Mouse (Mus musculus) kidney, adult 8-10 months (tissue): ENCODE results near the gene Ptcd1.
A peak's percentile ranks its signal among the peaks of the same experiment; 100 is the strongest.
"Not testable (repeated sequence)": the region's sequence is repeated elsewhere in the genome, so short reads cannot be mapped to it uniquely, and the experiment has no call there.

Experiments used
- DNase-seq, 2 experiments: peaks; one replicate each; pipeline ENCODE4 v3.0.0; 2022

Gene Ptcd1

DNA sequence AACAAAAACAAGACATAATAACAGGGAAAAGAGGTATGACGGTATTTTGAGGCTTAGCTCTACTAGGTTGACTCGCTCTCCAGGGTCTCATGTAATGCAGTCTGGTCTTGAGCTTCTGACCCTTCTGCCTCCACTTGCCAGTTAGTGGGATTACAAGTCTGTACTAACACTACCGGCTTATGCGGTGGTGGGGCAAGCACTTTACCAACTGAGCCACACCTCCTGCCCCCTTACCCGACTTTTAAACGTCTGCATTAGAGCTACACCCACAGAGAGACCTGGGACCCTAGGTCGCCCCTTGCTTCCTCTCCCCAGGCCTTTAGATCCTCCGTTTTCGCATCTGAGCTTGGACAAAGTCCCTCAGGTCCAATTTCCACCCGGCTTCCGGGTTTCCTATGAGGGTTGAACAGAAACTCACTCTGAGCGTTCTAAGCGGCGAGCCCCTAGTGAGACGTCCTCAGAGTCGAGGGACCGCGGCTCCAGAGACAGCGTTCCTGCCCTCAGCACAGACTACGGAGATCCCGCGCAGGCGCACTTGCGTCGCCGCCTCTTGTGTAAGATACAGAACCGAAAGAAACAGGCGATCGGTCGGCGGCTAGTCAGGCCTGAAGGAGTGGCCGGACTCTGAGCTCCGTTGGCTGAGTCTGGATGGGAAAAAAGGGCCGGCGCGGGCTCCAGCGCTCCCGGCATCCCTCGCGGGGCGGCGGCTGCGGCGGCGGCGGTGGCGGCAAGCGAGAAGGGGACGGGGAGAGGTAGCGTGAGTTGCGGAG, at the start of gene Ptcd1, which contains the start of gene Cpsf4:
Gene Ptcd1, minus strand, starts transcription at position 573 of the 770 bp plus-strand sequence.
Gene Cpsf4, plus strand, starts transcription at position 678 of the 770 bp plus-strand sequence.
- DNase-seq, result peak; percentile 99 to 100

GRCm38 (mm10) chr5:145214679-145215078, 47.8 kb upstream of the Ptcd1 start:
- no peak for DNase-seq

DNA sequence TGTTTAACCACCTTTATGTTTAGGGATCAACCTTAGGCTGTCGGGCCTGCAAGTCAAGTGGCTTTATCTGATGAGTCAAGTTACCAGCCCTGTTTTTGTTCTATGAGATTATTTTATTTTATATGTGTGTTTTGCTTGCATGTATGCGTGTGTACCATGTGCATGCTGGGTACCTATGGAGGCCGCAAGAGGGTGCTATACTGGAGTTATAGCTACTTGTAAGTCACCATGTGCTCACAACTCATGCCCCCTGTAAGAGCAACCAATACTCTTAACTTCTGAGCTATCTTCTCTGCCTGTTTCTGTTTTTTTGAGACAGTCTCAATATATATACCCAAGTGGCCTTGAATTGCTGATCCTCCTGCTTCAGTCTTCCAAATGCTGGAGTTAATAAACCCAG, 46.6 kb upstream of the Ptcd1 start:
- no peak for DNase-seq

GRCm38 (mm10) chr5:145212216-145212615, 45.3 kb upstream of the Ptcd1 start:
- no peak for DNase-seq

GRCm38 (mm10) chr5:145211340-145211739, 44.4 kb upstream of the Ptcd1 start:
- DNase-seq, result no peak

DNA sequence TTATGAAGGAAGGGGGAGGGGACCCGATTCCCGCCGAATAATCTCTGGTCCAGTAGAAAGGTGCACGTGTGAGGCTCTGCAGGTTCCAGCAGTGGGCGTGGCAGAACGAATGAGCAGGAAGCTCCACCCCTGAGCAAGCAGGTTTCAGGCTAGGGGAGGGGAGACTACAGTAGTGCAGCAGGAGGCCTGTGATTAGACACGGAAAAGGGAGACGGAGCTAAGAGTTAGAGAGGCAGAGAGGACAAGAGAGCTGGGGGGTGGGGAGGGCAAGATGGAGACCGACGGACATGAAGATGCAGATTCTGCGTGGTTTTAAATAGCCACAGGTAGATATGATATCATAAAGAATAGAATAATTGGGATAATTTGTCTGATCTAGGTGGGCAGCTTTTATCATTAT, 41.5 kb upstream of the Ptcd1 start:
- DNase-seq, result not testable (repeated sequence)

DNA sequence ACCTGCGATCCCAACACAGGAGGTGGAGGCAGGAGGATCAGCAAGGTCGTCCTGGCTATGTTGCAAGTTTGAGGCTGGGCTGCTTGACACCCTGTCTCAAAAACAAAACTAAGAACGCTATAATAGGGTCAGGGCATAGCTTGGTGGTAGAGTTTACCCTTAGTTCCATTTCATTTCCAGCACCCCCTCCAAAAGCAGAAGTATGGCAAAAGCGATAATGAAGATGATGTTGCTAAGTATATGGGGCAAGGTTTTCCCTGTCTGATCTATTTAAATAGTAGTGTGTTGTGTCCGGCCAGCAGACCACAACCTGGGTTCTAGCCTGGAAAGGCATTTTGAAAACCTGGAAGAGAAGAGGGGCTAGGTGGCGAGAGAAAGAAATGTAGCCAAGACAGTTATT, 41.0 kb upstream of the Ptcd1 start:
- DNase-seq, result no peak

DNA sequence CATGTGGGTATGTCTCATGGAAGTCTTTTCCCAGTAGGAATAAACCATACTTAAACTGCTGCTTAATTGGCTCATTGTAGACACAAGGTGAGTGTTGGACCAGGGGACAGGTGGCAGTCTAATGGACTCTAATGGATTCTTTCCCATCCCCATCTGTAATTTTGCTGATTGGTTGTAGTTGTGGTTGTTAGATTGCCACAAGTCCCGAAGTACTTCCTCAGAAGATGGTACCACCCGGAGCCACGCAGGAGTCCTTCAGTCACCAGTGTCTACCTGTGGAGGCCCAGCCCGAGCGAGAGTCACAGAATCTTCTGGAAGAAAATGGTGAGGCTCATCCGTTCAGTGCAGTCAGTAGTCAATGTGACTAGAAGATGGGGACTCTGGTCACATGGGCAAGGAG, 40.5 kb upstream of the Ptcd1 start:
- DNase-seq, result no peak

DNA sequence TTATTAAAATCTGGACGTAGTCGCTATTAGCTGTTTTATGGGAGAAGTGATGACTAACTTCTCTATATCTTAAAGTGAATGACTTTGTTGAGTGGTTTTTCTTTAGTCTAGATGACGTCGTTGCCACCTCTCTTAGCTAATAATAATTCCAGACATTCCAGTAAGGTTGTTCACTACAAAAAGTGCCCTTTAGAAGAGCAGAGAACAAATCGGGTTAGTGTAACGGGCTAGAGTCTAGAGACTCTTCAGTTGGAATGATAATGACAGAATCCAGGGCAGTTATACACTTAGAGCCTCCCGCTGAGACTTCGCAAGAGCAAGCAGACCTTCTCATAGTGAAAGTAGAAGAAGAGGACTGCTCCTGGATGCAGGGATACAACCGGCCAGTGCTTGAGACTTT, 38.1 kb upstream of the Ptcd1 start:
- DNase-seq, result no peak

GRCm38 (mm10) chr5:145203936-145204691, 37.2 kb upstream of the Ptcd1 start, which contains the start of gene Zkscan5:
TSS of gene Zkscan5 (plus strand) at chr5:145204562.
- peak; percentile 99 for DNase-seq

DNA sequence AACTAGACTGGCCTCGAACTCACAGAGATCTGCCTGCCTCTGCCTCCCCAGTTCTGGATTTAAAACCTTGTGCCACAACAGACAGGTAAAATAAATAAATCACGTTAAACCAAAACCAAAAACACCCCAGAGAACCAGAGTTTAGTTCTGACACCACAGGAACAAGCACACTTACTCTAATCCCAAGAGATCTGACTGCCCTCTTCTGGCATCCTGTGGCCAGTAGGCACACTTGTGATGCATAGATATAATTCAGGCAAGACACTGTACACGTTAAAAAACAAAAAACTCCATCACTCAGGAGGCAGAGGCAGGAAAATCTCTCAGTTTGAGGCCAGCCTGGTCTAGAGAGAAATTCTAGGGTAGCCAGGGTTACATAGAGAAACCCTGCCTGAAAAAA, 35.5 kb upstream of the Ptcd1 start:
- no peak for DNase-seq

- DNase-seq, result peak; percentile 73 to 75
These were observed 34.5 kb upstream of the Ptcd1 start, which contains the start of gene Zkscan14 for GRCm38 (mm10) chr5:145201321-145201991. TSS of gene Zkscan14 (minus strand) at chr5:145201868.

GRCm38 (mm10) chr5:145200387-145200786, 33.5 kb upstream of the Ptcd1 start:
- DNase-seq, result no peak

DNA sequence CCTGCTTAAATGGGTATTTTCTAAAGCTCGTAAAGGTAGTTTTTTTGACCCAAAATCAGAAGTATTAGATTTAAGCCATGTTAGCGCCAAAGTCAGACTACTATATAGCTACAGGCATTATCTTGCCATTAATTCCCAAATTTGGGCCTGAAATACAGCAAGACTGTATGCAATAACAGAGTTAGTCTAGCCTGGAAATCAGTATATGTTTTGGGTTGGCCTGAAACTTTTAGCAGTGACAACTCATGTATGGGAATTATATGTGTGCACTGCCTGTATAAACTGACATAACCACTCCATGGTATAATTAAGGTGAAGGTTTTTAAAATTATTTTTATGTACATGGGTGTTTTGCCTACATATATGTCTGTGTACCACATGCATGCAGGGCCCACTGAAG, 25.1 kb upstream of the Ptcd1 start, which contains the start of gene Atp5j2:
Gene Atp5j2, minus strand, starts transcription at position 101 of the 400 bp plus-strand sequence.
- DNase-seq, result no peak

DNA sequence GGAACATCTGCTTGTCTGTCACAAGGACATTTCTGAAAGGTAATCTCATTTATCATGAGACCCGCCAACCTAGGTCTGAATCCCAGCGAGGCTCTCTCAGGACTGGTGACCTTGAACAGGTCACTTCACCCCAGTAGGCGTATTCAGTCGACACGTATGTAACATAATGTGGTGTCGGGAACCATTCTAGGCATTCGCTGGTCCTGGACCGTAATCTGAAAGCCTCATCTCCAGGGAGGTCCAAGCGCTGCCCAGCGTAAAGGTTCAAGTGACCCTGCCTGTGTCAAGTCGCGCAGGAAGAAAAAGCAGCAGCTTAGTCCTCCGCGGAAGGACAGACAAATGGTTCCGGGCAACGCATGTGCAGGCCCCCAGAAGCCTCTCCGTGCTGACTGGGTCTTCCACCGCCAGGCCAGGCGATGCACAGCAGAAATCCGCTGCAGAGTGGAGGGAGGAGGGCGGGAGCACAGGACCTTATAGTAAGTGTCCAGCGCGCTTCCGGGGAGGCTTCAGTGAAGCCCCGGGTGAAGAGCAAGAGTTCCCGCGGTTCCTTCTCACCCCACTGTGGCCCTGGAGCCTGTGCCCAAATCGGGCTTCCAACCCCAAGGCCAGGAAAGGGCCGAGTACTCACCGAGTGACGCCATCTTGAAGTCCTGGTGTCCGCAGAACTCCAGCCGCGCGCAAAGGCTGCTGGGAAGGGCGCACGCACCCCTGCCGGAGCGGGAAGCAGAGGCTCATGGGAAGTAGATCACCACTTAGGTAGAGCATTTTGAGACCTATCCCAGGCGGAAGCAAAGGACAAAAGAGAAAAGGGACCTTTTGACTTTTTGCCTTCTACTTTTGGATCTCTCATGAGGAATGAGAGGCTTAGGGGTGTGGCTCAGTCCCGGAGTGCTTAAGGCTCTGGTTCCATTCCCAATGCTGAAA, 24.2 kb upstream of the Ptcd1 start:
- peak; percentile 92 to 94 for DNase-seq

DNA sequence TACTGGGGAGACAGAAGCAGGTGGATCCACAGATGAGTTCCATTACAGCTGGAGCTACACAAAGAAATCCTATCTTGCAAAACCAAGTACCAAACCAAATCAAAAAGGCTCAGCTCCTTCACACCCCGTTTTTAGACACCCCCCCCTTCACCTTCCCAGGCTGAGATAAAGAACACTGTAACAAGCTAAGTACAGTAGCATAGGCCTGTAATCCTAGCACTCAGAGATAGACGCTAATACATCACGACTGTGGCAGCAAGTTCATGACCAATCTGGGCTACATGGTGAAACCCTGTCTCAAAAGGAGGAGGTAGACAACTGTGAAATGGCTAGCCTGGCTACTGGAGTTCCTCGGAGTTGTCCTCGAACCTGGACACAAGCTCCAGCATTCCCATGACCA, 23.5 kb upstream of the Ptcd1 start:
- no peak for DNase-seq

DNA sequence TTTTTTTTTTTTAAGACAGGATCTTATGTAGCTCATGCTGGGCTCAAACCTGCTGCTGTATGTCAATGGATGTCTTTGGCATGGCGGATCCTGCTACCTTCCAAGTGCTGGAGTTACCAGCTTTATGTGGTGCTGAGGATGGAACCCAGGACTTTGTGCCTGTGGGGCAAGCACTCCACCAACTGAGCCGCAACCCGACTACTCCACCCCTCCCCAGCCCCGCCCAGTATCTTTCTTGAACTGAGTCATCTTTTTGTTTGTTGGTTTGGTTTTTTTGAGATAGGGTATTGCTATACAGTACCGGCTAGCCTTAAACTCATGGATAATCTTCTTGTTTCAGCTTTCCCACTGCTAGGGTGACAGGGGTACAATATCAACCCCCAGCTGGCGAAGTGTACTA, 22.5 kb upstream of the Ptcd1 start:
- DNase-seq, result no peak

DNA sequence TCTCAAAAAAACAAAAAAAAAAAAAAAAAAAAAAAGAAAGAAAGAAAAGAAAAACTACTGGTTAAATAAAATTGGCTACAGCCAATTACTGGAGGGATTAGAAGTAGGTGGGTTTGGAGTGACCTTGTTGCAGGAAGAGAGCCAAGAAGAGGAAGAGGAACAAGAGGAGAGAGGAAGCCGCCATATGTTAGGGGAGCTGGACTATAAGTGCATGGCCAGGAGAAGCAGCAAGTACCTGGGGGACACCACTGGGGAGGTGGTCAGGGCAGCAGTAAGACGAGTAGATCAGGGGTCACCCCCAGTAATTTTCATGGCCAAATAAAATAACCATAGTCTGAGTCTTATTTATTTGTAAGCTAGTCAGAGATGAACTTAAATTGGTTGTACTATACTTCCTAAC, 18.3 kb upstream of the Ptcd1 start:
- no peak for DNase-seq

DNA sequence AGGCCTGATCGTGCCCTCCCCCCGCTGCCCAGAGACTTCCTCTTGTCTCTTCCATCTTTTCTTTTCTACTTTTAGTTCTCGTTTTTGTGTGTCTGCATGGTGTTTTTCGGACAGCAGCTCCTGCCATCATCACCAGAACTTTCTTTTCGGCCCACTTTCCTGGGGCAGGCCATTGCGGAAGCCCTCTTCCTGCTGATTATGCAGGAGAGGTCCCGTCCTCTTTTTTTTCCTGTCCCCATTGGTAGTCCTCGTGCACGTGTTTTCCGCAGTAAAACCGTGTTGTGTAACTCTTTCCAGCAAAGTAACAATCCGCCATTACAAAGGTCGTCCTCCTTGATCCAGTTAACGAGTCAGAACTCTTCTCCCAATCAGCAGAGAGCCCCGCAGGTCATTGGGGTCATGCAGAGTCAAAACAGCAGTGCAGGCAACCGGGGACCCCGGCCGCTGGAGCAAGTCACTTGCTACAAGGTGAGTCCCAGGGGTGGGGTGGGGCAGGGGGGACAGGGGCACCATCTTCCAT, 11.6 kb upstream of the Ptcd1 start:
- no peak for DNase-seq

DNA sequence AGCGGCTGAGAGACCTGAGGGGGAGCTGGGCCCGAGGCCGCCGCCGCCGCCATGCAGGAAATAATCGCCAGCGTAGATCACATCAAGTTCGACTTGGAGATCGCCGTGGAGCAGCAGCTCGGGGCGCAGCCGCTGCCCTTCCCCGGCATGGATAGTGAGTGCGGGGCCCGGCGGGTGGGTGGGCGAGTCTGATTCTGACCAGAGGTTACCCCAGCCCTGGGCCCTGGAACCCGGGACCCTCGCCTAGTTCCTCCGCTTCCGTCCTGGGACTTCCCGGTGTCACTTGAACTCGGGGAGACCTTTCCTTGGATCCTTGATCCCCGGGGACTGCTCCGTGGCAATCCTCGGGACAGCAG, 376 bp upstream of the Ptcd1 start:
- no peak for DNase-seq

GRCm38 (mm10) chr5:145165184-145165583, 1.7 kb downstream of the Ptcd1 start:
- DNase-seq, result no peak

DNA sequence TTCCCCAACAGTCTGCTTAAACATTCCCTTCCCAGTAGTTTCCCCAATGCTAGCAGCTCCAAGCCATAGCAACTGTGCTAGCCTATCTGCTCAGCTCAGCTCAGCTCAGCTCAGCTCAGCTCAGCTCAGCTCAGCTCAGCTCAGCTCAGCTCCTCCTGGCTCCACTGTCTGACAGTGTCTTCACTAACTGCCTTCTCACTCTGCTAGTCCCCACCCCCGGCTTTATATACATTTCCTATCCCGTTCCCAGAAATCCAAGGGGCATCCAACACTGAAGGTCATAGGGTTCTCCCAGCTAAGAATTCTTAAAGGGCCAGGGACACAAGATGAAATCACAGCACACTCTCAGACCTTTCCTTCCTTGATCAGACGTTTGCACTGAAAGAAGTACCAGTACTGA, 2.2 kb downstream of the Ptcd1 start:
- peak; percentile 8 to 26 for DNase-seq
